Mouse (Mus musculus): ENCODE results near the gene Cftr. TPM values are rescaled to one million over a fixed set of nuclear protein-coding genes. Genes with fewer than 3 reads are reported as not detected.

Cftr gene
- total and polyA plus RNA-seq, 3 experiments: not detected

DNA sequence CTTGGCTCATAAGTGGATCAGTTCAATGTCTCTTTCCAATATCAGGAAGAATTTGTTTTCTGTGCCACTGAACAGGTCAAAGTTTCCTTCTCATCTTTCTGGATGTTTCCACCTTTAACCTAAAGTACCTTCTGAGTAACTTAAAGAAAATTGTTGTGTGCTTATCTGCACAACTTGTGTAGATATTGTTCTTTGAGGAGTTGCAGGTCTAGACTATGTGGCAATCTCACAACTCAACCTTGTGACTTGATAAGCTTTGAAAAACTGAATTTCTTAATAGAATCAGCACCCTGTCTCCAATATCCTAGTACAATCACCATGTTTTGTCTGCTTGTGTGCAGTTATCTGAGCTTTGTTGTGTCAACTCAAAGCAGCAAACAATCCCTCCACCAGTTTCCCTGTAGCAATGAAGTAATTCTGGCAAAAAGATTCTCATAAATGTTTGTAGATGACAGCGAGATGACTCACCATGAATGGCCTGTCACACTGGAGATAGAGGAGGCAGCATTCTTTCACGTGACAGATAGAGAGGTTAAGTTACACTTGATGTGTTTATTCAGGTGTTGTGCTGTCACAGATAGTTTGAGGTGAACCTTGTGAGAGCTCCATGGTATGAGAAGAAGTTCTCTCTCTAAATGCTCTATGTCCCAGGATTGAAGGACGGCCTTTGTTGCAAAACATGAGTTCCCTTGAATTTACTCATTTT, 178.8 kb downstream of the Cftr start:
- no peaks in the 10 kb centered on the region for H3K4me1 ChIP-seq (ENCODE audit: control insufficient read depth in 1 of 2, insufficient read depth in 2 of 2, low read length in 2 of 2)
- TF ChIP-seq EP300 (IDR thresholded peaks at IDR 0.05; ENCODE audit: low read depth in 1 of 2, low read length in 2 of 2) (peak; percentile 22 to 43; a peak in 2 of 4 replicates), MYB (IDR thresholded peaks at IDR 0.05; ENCODE audit: low read depth, low read length) (no peak), BHLHE40 (IDR thresholded peaks at IDR 0.05; ENCODE audit: borderline replicate concordance, low read depth, low read length) (peak; percentile 74), GATA1 (IDR thresholded peaks at IDR 0.05; ENCODE audit: low read depth, low read length) (peak; percentile 34; the same call in 1 of the 2 replicates), NRF1 (IDR thresholded peaks at IDR 0.05; ENCODE audit: insufficient read depth, low read depth, low read length, poor library complexity, severe bottlenecking) (no peak), MXI1 (IDR thresholded peaks at IDR 0.05; ENCODE audit: low read depth, low read length) (no peak), TAL1 (IDR thresholded peaks at IDR 0.05; ENCODE audit: low read length) (0 out of 2 replicates have a peak, but pooled peaks have one; percentile 20), ZC3H11A (IDR thresholded peaks at IDR 0.05; ENCODE audit: low read depth, low read length) (no peak), ETS1 (IDR thresholded peaks at IDR 0.05; ENCODE audit: low read depth, low read length) (peak; percentile 40; the same call in 1 of the 2 replicates), ZNF384 (IDR thresholded peaks at IDR 0.05; ENCODE audit: low read depth, low read length) (no peak)
- peaks cover 0 to 1% of the 10 kb centered on the region in 2 experiments; a peak in 2 of 4 replicates for H3K27me3 ChIP-seq (ENCODE audit: control insufficient read depth in 1 of 2, insufficient read depth in 2 of 2, low read length in 2 of 2)

DNA sequence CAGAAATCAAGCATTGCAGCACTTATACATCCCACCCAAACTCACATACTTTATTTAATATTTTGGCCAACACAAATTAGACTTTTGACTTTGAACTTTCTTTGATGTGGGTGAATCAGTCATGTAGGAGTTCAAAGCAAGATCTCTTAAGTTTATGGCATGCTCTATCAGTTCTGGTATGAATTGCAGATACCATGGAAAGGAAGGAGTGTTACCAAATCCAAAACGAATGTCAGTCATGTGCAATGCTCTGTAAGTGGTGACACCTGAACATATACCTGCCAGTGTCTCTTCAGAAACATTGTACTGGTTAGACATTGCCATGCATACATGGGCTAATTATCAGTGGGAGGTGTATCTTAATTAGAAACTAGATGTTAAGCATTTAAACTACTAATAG, 189.7 kb downstream of the Cftr start:
- no peak for DNase-seq (ENCODE audit: low read depth, low spot score)
- Histone ChIP-seq H3K4me1 (ENCODE audit: control insufficient read depth in 1 of 2, insufficient read depth in 2 of 2, low read length in 2 of 2) (no peaks in the 10 kb centered on the region), H3K9me3 (replicated peaks; ENCODE audit: insufficient read depth, low read length) (no peaks in the 10 kb centered on the region), H3K27me3 (ENCODE audit: control insufficient read depth in 1 of 2, insufficient read depth in 2 of 2, low read length in 2 of 2) (no peaks in the 10 kb centered on the region; a peak in 1 of 4 replicates), H3K36me3 (ENCODE audit: control insufficient read depth in 1 of 2, insufficient read depth in 2 of 2, low read length in 2 of 2) (no peaks in the 10 kb centered on the region), H3K9ac (ENCODE audit: control insufficient read depth, low read depth, low read length, poor library complexity, severe bottlenecking) (no peak overlapping the region), H3K27ac (ENCODE audit: control insufficient read depth, low read depth, low read length) (no peak overlapping the region), H3K79me2 (ENCODE audit: control insufficient read depth, insufficient read depth, low read length, poor library complexity) (no peaks in the 10 kb centered on the region), H3K4me3 (ENCODE audit: control insufficient read depth in 1 of 2, insufficient read depth in 1 of 2, low read depth in 2 of 2, low read length in 2 of 2) (no peak overlapping the region)
- no peak for TF ChIP-seq POLR2AphosphoS2 (IDR thresholded peaks at IDR 0.05; ENCODE audit: low read length)
- TF ChIP-seq KAT2A (conservative IDR thresholded peaks at IDR 0.05; ENCODE audit: low read depth, low read length): no peak
- no peak for TF ChIP-seq USF1 (IDR thresholded peaks at IDR 0.05; ENCODE audit: low read depth, low read length)
- no peak for TF ChIP-seq NRF1 (IDR thresholded peaks at IDR 0.05; ENCODE audit: insufficient read depth, low read depth, low read length, poor library complexity, severe bottlenecking)
- no peak for TF ChIP-seq SIN3A (IDR thresholded peaks at IDR 0.05; ENCODE audit: low read length)

More for the DNA sequence above, 178.8 kb downstream of the Cftr start:
- Histone ChIP-seq H3K4me3 (ENCODE audit: control insufficient read depth in 1 of 2, insufficient read depth in 1 of 2, low read depth in 2 of 2, low read length in 2 of 2) (no peak overlapping the region), H3K9ac (ENCODE audit: control insufficient read depth, low read depth, low read length, poor library complexity, severe bottlenecking) (no peak overlapping the region), H3K79me2 (ENCODE audit: control insufficient read depth, insufficient read depth, low read length, poor library complexity) (no peaks in the 10 kb centered on the region), H3K27ac (ENCODE audit: control insufficient read depth, low read depth, low read length) (no peak overlapping the region), H3K36me3 (ENCODE audit: control insufficient read depth in 1 of 2, insufficient read depth in 2 of 2, low read length in 2 of 2) (peaks cover 0 to 3% of the 10 kb centered on the region in 2 experiments; a peak in 1 of 4 replicates), H3K9me3 (replicated peaks; ENCODE audit: insufficient read depth, low read length) (no peaks in the 10 kb centered on the region)
- peak; percentile 49 for DNase-seq (ENCODE audit: low read depth, low spot score)

Data from MEL (cell line).